Mouse (Mus musculus): ENCODE measurements around the gene Sh3pxd2a. TPM values are rescaled to one million over a fixed set of nuclear protein-coding genes. Genes with fewer than 3 reads are reported as not detected.
A peak's percentile ranks its signal among the peaks of the same experiment; 100 is the strongest.

Sh3pxd2a gene
- total RNA-seq, 2 experiments from 2014 or later: 1.3 to 1.4 TPM

GRCm38 (mm10) chr19:47250931-47251330, 213.3 kb downstream of the Sh3pxd2a start:
- ATAC-seq (ENCODE audit: poor library complexity, severe bottlenecking): no peak

- ATAC-seq (ENCODE audit: poor library complexity, severe bottlenecking): no peak
Measured at GRCm38 (mm10) chr19:47248906-47249568, 215.2 kb downstream of the Sh3pxd2a start.

- no peak for ATAC-seq (ENCODE audit: poor library complexity, severe bottlenecking)
Measured at GRCm38 (mm10) chr19:47248296-47248695, 215.9 kb downstream of the Sh3pxd2a start.

- ATAC-seq (ENCODE audit: poor library complexity, severe bottlenecking): no peak
Measured at GRCm38 (mm10) chr19:47247791-47248190, 216.4 kb downstream of the Sh3pxd2a start.

- ATAC-seq (ENCODE audit: poor library complexity, severe bottlenecking): no peak
Measured at GRCm38 (mm10) chr19:47245512-47245911, 218.7 kb downstream of the Sh3pxd2a start.

- ATAC-seq (ENCODE audit: poor library complexity, severe bottlenecking): no peak
Measured at GRCm38 (mm10) chr19:47242227-47242626, 222.0 kb downstream of the Sh3pxd2a start.

- ATAC-seq (ENCODE audit: poor library complexity, severe bottlenecking): no peak
Measured at GRCm38 (mm10) chr19:47240957-47241356, 223.2 kb downstream of the Sh3pxd2a start.

DNA sequence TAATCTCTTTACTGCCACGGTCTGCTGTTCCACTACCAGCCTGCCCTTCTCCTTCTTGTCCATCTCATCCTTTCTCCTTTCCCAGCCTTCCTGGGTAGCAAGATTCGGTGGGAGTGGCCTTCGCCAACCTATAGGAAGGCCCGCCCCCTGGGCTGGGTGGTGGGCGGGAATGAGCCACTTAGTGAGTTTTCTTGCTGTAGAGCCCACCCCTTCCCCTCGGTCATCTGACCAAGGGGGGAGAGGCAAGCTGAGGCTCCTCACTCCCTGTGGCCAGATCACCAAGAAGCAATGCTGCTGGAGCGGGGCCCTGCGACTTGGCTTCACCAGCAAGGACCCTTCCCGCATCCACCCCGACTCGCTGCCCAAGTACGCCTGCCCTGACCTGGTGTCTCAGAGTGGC, 224.1 kb downstream of the Sh3pxd2a start:
- no peak for ATAC-seq (ENCODE audit: poor library complexity, severe bottlenecking)

DNA sequence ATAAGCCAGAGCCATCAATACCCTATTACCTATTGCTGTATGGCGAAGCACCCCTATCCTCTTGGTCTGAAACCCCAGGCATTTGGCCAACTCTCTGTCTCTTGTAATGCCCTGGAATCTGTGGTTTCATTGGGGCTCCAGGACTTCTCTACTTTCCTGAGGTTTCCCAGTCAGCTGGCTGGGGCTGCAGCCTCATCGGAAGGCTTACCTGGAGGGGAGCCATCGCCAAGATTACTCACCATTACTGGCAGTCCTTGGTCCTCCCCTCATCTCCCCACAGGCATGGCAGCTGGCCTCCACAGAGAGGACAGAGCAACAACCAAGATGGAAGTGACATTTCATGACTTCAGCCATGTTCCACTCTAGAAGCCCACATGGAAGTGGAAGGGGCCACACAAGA, 231.1 kb downstream of the Sh3pxd2a start:
- ATAC-seq (ENCODE audit: poor library complexity, severe bottlenecking): no peak

GRCm38 (mm10) chr19:47232077-47232865, 231.9 kb downstream of the Sh3pxd2a start:
- ATAC-seq (ENCODE audit: poor library complexity, severe bottlenecking): no peak

- ATAC-seq (ENCODE audit: poor library complexity, severe bottlenecking): no peak
Measured at GRCm38 (mm10) chr19:47231389-47231788, 232.8 kb downstream of the Sh3pxd2a start.

- ATAC-seq (ENCODE audit: poor library complexity, severe bottlenecking): no peak
Measured at GRCm38 (mm10) chr19:47230682-47231081, 233.5 kb downstream of the Sh3pxd2a start.

DNA sequence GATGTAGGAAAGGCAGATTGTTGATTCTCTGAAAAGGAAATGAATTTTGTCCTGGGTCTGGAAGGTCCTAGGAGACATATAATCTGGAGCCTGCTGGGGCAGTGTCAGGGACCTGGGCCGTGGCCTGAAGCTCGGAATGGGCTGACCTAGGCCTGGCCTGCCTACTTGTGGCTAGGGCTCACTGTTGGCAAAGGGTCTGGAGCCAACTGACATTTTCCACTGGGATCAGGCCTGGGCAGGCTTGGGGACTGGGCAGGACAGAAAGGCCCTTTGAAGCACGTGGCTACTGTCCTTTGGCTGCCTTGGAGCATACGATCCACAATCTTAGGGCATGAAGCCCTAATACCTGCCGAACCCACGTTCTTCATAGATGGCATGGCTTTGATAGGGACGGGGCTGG, 234.1 kb downstream of the Sh3pxd2a start:
- no peak for ATAC-seq (ENCODE audit: poor library complexity, severe bottlenecking)

- no peak for ATAC-seq (ENCODE audit: poor library complexity, severe bottlenecking)
Measured at GRCm38 (mm10) chr19:47229461-47229860, 234.7 kb downstream of the Sh3pxd2a start.

DNA sequence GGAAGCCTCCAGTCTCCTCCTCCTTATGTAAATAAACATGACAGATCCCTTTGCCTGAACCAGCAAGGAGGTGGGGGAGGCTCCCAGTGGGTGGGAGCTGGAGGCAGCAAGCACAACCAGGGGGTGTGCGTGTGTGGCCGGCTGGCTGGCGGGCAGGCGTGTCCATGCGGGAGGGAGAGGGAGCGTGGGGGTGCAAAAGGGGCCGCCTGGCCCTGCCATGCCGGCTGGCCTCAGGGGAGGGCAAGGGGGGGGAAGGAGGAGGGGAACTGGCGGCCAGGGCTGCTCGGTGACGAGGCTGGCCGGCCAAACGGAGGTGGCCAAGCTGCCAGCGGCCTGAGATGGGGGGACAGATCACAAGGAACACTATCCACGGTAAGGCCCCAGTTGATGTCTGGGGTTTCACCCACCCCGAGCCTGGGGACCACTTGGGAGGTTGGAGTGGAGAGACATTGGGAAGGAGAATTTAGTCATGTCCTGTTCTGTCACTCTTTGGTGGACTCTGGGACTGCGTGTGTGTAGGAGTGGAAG, 235.4 kb downstream of the Sh3pxd2a start:
- no peak for ATAC-seq (ENCODE audit: poor library complexity, severe bottlenecking)

- ATAC-seq (ENCODE audit: poor library complexity, severe bottlenecking): no peak
Measured at GRCm38 (mm10) chr19:47225791-47226190, 238.4 kb downstream of the Sh3pxd2a start.

GRCm38 (mm10) chr19:47224743-47225142, 239.5 kb downstream of the Sh3pxd2a start:
- peak; percentile 91 for ATAC-seq (ENCODE audit: poor library complexity, severe bottlenecking)

DNA sequence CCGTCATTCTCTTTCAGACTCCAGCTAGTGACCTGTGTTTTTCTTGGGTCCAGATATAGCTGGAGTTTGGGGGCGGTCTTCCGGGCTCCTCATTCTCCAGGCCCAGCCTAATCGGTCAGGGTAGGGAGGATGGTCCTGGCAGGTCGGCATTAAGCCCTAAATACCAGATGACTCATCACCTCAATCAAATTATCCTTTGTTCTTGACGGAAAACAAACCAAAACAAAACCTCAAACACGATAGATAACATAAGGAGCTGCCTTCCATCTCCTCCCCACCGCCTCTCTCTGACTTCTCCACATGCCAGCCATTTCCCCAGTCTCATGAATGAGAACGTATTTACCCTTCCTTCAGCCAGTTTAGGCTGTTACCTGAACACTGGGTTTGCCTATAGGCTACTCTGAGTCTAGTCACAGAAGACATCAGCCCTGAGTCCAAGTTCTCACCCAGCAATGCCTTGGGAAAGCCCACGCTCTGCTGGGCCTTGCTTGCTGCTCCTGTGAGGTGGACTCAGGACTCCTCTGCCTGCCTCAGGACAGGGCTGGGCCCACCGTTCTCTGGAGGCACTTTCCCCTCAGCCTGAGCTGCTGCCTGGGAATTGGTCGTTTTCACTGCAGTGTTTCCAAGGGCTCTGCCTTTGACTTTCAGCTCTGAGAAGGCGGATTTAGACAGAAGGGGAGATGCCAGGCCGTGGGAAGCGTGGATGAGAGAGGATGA, 241.2 kb downstream of the Sh3pxd2a start:
- ATAC-seq (ENCODE audit: poor library complexity, severe bottlenecking): no peak

DNA sequence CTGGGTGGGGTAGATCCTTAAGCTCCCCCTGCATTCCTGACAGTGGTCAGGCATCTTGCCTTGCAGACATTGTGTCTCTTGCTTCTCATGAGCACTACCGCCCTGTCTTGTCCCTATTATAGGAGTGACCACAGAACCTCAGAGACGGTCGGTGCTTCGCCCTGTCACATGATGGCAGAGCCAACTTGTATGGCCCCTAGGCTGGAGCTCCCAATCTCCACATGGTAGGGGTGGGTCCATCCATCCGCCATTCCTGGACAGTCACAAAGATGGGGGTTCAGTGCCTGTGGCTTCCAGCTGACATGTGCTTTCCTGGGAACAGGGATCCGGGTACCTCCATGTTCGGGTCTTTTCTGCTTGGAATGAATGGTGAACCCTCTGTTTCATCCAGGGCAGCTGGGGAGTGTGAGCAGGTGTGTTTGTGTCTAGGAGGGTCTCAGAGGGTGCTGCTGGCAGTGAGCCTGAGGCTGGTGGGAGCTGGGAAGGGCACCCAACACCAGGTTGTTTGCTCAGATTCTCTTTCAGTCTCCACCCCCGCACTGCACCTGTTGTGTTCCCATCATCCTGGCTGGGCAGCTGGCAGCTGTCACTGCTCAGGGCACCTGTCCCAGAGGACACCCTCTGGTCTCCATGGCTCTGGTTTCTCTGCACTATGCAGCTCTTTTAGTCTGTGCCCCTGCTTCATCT, 241.9 kb downstream of the Sh3pxd2a start:
- ATAC-seq (ENCODE audit: poor library complexity, severe bottlenecking): no peak

DNA sequence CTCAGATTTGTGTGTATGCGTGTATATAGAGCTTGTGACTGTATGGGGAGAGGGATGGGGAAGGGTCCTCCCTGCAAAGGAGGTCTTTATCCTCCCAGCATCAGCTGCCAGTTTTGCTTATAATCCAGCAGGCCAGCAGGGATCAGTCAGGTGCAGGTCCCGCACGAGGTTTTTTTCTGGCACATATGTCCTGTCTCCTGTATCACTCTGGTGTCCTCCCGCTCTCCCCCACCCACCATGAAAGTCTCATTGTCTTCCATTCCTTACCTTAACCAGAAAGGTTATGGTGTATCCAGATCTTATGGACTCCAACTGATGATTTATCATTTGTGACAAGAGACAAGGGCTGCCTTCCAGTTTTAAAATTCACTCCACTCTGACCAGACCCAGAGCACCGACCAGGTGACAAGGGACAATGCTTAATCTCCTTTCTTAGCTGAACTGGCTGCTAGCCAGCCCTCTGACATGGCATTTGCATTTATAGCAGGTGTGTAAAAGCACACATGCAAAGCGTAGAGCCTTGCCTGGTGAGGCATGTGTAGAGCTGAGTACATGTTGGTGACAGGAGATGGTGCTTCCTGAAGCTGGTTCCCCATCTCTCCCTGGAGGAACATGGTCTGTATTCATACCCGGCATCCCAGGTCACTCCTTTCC, 242.6 kb downstream of the Sh3pxd2a start:
- no peak for ATAC-seq (ENCODE audit: poor library complexity, severe bottlenecking)
